Mouse (Mus musculus) bone marrow macrophage, adult 2 months (primary cell): ENCODE measurements at regions not wholly inside any gene's neighbourhood (a gene's known extent, or its start where the extent isn't known, plus 50 kb on each side); places are given as distances from the start of the nearest gene placed in this dataset.

Experiments used
- H3K27ac ChIP-seq: 2 replicates; pipeline ENCODE4 v1.5.1; 2012; ENCODE audit warnings: low read depth, low read length; ENCODE audit not compliant: insufficient read depth
- H3K4me1 ChIP-seq: 2 replicates; pipeline ENCODE4 v1.6.1; 2012; ENCODE audit warnings: low read length; ENCODE audit not compliant: control insufficient read depth, insufficient read depth
- H3K4me3 ChIP-seq: 2 replicates; pipeline ENCODE4 v1.5.1; 2012; ENCODE audit warnings: mild to moderate bottlenecking, low read length, moderate library complexity; ENCODE audit not compliant: insufficient read depth
- CTCF ChIP-seq: IDR thresholded peaks from 2 replicates; pipeline ENCODE4 v1.5.1; 2012; ENCODE audit warnings: low read depth, mild to moderate bottlenecking, low read length, moderate library complexity
- POLR2A ChIP-seq: IDR thresholded peaks from 2 replicates; pipeline ENCODE4 v1.6.1; 2012; ENCODE audit warnings: mild to moderate bottlenecking, low read depth, low read length, borderline replicate concordance

- Histone ChIP-seq H3K27ac (no peak overlapping the region), H3K4me1 (no peaks in the 10 kb centered on the region), H3K4me3 (no peak overlapping the region)
- TF ChIP-seq POLR2A, result no peak
- TF ChIP-seq CTCF, result no peak
These were observed 168.5 kb upstream of the Ankrd50 start for GRCm38 (mm10) chr3:38652985-38653685.

- Histone ChIP-seq H3K4me3 (no peak overlapping the region), H3K27ac (no peak overlapping the region), H3K4me1 (no peaks in the 10 kb centered on the region)
- TF ChIP-seq CTCF (no peak), POLR2A (no peak)
These were observed 165.5 kb upstream of the Ankrd50 start for GRCm38 (mm10) chr3:38650176-38650575.

- H3K4me1 ChIP-seq, result no peaks in the 10 kb centered on the region
- H3K27ac ChIP-seq, result no peak overlapping the region
- H3K4me3 ChIP-seq, result no peak overlapping the region
- TF ChIP-seq POLR2A, result no peak
- no peak for TF ChIP-seq CTCF
These were observed 164.0 kb upstream of the Ankrd50 start for GRCm38 (mm10) chr3:38648633-38649032.

- TF ChIP-seq CTCF, result no peak
- TF ChIP-seq POLR2A, result no peak
- H3K4me1 ChIP-seq, result no peaks in the 10 kb centered on the region
- H3K27ac ChIP-seq, result no peak overlapping the region
- H3K4me3 ChIP-seq, result no peak overlapping the region
These were observed 163.2 kb upstream of the Ankrd50 start for GRCm38 (mm10) chr3:38647737-38648330.

- H3K4me1 ChIP-seq, result no peaks in the 10 kb centered on the region
- no peak overlapping the region for H3K4me3 ChIP-seq
- no peak for TF ChIP-seq CTCF
- no peak for TF ChIP-seq POLR2A
- no peak overlapping the region for H3K27ac ChIP-seq
These were observed 157.1 kb upstream of the Ankrd50 start for GRCm38 (mm10) chr3:38641733-38642132.

GRCm38 (mm10) chr3:38636806-38637205 lies 152.2 kb upstream of the Ankrd50 start:
- Histone ChIP-seq H3K27ac (no peak overlapping the region), H3K4me1 (no peaks in the 10 kb centered on the region), H3K4me3 (no peak overlapping the region)
- TF ChIP-seq CTCF (no peak), POLR2A (no peak)

- Histone ChIP-seq H3K4me3 (no peak overlapping the region), H3K4me1 (no peaks in the 10 kb centered on the region), H3K27ac (no peak overlapping the region)
- TF ChIP-seq CTCF (no peak), POLR2A (no peak)
These were observed 148.7 kb upstream of the Ankrd50 start for GRCm38 (mm10) chr3:38633347-38633746.

- Histone ChIP-seq H3K4me3 (no peak overlapping the region), H3K4me1 (no peaks in the 10 kb centered on the region), H3K27ac (no peak overlapping the region)
- TF ChIP-seq CTCF, result no peak
These were observed 141.0 kb upstream of the Ankrd50 start for GRCm38 (mm10) chr3:38625575-38626184.

GRCm38 (mm10) chr3:38617989-38618388 lies 133.3 kb upstream of the Ankrd50 start:
- no peaks in the 10 kb centered on the region for H3K4me1 ChIP-seq
- TF ChIP-seq CTCF, result no peak
- H3K4me3 ChIP-seq, result no peak overlapping the region
- H3K27ac ChIP-seq, result no peak overlapping the region

- no peaks in the 10 kb centered on the region for H3K4me1 ChIP-seq
- TF ChIP-seq CTCF (no peak), POLR2A (no peak)
- H3K4me3 ChIP-seq, result no peak overlapping the region
- H3K27ac ChIP-seq, result no peak overlapping the region
These were observed 132.6 kb upstream of the Ankrd50 start for GRCm38 (mm10) chr3:38617217-38617616.

GRCm38 (mm10) chr3:38613706-38614105 lies 129.1 kb upstream of the Ankrd50 start:
- Histone ChIP-seq H3K4me1 (no peaks in the 10 kb centered on the region), H3K4me3 (no peak overlapping the region)
- TF ChIP-seq POLR2A, result no peak
- TF ChIP-seq CTCF, result peak; percentile 47

More at GRCm38 (mm10) chr3:38613706-38614105, 129.1 kb upstream of the Ankrd50 start:
- no peak overlapping the region for H3K27ac ChIP-seq
